Mouse (Mus musculus) neural tube, embryonic 11.5 days (tissue): ENCODE measurements at regions not wholly inside any gene's neighbourhood (a gene's known extent, or its start where the extent isn't known, plus 50 kb on each side); places are given as distances from the start of the nearest gene placed in this dataset.

ENCODE experiments used
- ATAC-seq: fragments of 200-750 bp; cut with Nextera tagmentation; 2 replicates; pipeline ENCODE4 v1.8.0; 2017; ENCODE audit warnings: moderate number of reproducible peaks, mild to moderate bottlenecking, moderate TSS enrichment, moderate library complexity; ENCODE audit not compliant: insufficient read depth, low FRiP score, low TSS enrichment
- DNase-seq: peaks from one replicate; pipeline ENCODE4 v3.0.0-alpha.2; 2015; ENCODE audit warnings: low spot score
- H3K27ac ChIP-seq: fragments of 300-500 bp; sonication (generic); 2 replicates; pipeline ENCODE4 v1.5.1; 2014; ENCODE audit warnings: low read depth, mild to moderate bottlenecking, low read length
- H3K27me3 ChIP-seq: fragments of 300-500 bp; sonication (generic); 2 replicates; pipeline ENCODE4 v1.6.1; 2014; ENCODE audit warnings: mild to moderate bottlenecking, low read length, mixed read lengths; ENCODE audit not compliant: control insufficient read depth, insufficient read depth
- H3K36me3 ChIP-seq: fragments of 300-500 bp; sonication (generic); 2 replicates; pipeline ENCODE4 v1.6.1; 2014; ENCODE audit warnings: mild to moderate bottlenecking, low read length, moderate library complexity, mixed read lengths; ENCODE audit not compliant: control insufficient read depth, insufficient read depth
- H3K4me1 ChIP-seq: fragments of 300-500 bp; sonication (generic); 2 replicates; pipeline ENCODE4 v1.6.1; 2014; ENCODE audit warnings: low read length, mixed read lengths; ENCODE audit not compliant: control insufficient read depth, insufficient read depth
- H3K4me2 ChIP-seq: fragments of 300-500 bp; sonication (generic); 2 replicates; pipeline ENCODE4 v1.6.1; 2014; ENCODE audit warnings: low read depth, mild to moderate bottlenecking, moderate library complexity
- H3K4me3 ChIP-seq: fragments of 300-500 bp; sonication (generic); 2 replicates; pipeline ENCODE4 v1.5.1; 2014; ENCODE audit warnings: low read depth, low read length
- H3K9ac ChIP-seq: fragments of 300-500 bp; sonication (generic); 2 replicates; pipeline ENCODE4 v1.6.1; 2014; ENCODE audit warnings: mild to moderate bottlenecking, low read length
- H3K9me3 ChIP-seq: fragments of 300-500 bp; sonication (generic); 2 replicates; pipeline ENCODE4 v1.6.1; 2016; ENCODE audit warnings: low read length; ENCODE audit not compliant: control insufficient read depth
- WGBS: fragments of 180-500 bp; shearing (Covaris S2); extraction: QIAGEN DNeasy Blood & Tissue Kit; methylation state at CpG from one replicate; pipeline ENCODE4 v1.1.7; 2014; 5-methylcytosine and 5-hydroxymethylcytosine counted together

DNA sequence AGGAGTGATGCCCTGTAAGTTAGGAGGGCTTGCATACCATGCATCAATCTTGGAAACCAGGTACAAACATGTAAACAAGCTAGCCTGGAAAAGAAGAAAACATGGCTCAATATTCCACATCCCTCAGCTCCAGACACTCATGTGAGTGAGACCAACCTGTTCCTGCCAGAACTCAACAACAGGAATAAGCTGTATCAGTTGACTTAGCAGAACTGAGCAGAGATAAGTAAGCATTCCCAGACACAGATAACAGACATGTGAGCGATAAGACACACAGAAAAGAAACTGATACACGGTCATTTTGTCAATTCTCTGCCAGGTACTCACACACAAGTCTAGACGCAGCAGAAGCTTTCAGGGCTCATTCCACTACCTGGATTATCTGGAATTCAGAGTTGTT is 198.7 kb downstream of the Ibtk start:
- DNase-seq (no peak), ATAC-seq (no peak)
- Histone ChIP-seq H3K4me2 (no peak overlapping the region), H3K9me3 (no peaks in the 10 kb centered on the region), H3K27ac (no peak overlapping the region), H3K27me3 (no peaks in the 10 kb centered on the region), H3K36me3 (no peaks in the 10 kb centered on the region), H3K9ac (no peak overlapping the region), H3K4me3 (no peak overlapping the region), H3K4me1 (no peaks in the 10 kb centered on the region)
- WGBS = 89% methylated on average over 3 of the region's 3 CpGs

DNA sequence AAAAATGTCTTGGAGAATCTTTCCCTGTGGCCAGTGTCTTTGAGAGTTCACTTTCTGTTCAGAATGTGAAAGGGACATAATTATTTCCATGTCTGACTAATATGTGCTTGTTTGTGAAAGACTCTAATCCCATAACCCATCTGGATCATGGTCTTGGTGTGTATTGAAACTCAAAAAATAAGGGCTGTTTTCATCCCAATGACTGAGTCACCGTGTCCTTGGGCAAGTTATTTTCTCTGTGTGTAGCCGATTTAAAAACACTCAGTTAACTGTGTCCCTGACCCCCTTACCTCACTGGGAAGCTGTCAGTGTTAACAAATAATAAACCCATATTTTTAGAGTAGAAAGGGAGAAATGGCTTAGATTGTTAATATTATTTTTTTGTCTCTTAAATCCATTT is 202.9 kb downstream of the Ibtk start:
- 92% methylated on average over 2 of the region's 2 CpGs for WGBS
- no peak for ATAC-seq
- H3K36me3 ChIP-seq = no peaks in the 10 kb centered on the region
- no peak overlapping the region for H3K9ac ChIP-seq
- no peaks in the 10 kb centered on the region for H3K9me3 ChIP-seq
- no peak overlapping the region for H3K27ac ChIP-seq
- H3K4me2 ChIP-seq = no peak overlapping the region
- no peak overlapping the region for H3K4me3 ChIP-seq
- H3K27me3 ChIP-seq = no peaks in the 10 kb centered on the region
- DNase-seq = no peak
- no peaks in the 10 kb centered on the region for H3K4me1 ChIP-seq

DNA sequence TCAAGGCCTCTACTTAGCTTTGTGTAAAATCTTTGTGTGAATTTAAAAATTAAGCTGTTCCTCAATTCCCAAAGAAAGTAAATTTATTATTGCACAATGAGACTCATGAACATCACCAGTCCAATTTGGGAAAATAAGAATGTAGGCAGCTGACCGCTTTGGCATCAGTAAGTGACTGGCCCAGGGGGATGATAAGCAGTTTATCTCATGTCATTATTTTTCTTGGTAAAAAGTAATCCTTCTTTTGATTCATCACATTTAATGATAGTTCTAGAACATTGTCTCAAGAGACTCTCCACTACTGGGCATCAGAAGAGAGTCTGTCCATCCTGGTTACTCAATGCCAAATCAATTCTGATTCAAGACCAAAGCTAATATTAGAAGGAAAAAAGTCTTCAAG is 203.6 kb downstream of the Ibtk start:
- H3K36me3 ChIP-seq = no peaks in the 10 kb centered on the region
- H3K27me3 ChIP-seq = no peaks in the 10 kb centered on the region
- H3K4me3 ChIP-seq = no peak overlapping the region
- no peak for ATAC-seq
- no peak for DNase-seq
- no peak overlapping the region for H3K4me2 ChIP-seq
- no peak overlapping the region for H3K27ac ChIP-seq
- no peaks in the 10 kb centered on the region for H3K4me1 ChIP-seq
- WGBS = 91% methylated on average over 1 of the region's 1 CpGs
- H3K9me3 ChIP-seq = no peaks in the 10 kb centered on the region
- no peak overlapping the region for H3K9ac ChIP-seq

DNA sequence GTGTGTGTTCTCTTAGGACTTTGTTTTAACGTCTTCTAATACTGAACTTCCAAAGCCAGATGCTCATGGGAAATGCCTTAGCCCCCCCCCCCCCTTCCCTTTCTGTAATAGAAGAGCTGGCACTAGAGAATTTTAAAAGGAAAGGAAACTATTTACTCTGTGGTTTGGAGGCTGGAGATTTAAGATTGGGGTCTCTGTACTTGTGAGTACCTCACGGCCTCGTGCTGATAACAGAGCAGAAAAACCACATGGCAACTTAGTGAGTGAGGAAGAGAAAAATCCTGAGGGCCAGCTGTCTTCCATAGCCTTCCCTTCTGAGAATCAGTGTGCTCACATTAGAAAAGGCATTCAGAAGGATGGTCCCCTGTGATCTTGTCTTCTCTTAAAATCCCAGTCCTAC is 210.6 kb downstream of the Ibtk start:
- 72% methylated on average over 3 of the region's 3 CpGs for WGBS
- H3K4me2 ChIP-seq = no peak overlapping the region
- H3K9me3 ChIP-seq = no peaks in the 10 kb centered on the region
- ATAC-seq (no peak), DNase-seq (no peak)
- no peaks in the 10 kb centered on the region for H3K27me3 ChIP-seq
- no peak overlapping the region for H3K9ac ChIP-seq
- no peak overlapping the region for H3K27ac ChIP-seq
- H3K36me3 ChIP-seq = no peaks in the 10 kb centered on the region
- H3K4me1 ChIP-seq = no peaks in the 10 kb centered on the region
- H3K4me3 ChIP-seq = no peak overlapping the region

DNA sequence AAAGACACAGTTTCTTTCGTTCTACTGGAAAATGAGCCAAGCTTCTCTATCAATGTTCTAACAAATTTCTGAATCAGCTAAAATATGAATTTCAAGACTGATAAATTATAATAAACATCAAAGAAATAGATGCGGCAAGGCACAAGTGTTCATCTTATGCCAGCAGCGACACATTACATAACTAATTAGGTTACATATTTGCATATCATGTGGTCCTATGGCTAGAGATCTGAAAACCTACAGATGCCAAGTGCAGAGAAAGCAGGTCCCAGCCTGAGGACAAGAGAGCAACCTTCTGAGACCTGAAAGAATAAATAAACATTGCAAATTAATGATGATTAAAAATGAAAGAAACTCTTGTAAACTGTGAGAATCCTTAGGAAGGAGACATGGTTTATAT is 201.3 kb upstream of the Tent5a start:
- 93% methylated on average over 3 of the region's 3 CpGs for WGBS
- Histone ChIP-seq H3K9ac (no peak overlapping the region), H3K4me3 (no peak overlapping the region), H3K27me3 (no peaks in the 10 kb centered on the region), H3K27ac (no peak overlapping the region), H3K4me1 (no peaks in the 10 kb centered on the region), H3K36me3 (no peaks in the 10 kb centered on the region), H3K9me3 (no peaks in the 10 kb centered on the region), H3K4me2 (no peak overlapping the region)
- no peak for ATAC-seq
- no peak for DNase-seq

DNA sequence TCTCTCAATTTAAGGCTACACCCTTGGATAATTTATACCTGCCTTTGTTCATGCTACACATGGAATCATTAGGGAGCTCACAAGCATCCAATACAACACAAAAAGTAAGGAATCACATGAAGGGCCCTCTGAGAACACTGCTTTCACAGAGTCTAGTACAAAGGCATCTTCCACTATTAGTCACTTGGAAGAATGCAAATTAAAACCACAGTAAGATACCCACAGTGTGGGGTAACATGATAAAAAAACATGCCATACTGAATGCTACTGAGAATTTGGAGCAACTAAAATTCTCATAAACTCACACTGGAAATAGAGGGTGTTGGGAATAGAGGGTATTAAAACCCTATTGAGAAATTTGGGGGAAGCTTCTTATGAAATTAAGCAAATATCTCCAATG is 197.6 kb upstream of the Tent5a start:
- no peaks in the 10 kb centered on the region for H3K27me3 ChIP-seq
- ATAC-seq = no peak
- H3K4me1 ChIP-seq = no peaks in the 10 kb centered on the region
- DNase-seq = no peak
- H3K9me3 ChIP-seq = no peaks in the 10 kb centered on the region
- no peak overlapping the region for H3K4me2 ChIP-seq
- no peaks in the 10 kb centered on the region for H3K36me3 ChIP-seq
- no peak overlapping the region for H3K4me3 ChIP-seq
- H3K9ac ChIP-seq = no peak overlapping the region
- no peak overlapping the region for H3K27ac ChIP-seq

DNA sequence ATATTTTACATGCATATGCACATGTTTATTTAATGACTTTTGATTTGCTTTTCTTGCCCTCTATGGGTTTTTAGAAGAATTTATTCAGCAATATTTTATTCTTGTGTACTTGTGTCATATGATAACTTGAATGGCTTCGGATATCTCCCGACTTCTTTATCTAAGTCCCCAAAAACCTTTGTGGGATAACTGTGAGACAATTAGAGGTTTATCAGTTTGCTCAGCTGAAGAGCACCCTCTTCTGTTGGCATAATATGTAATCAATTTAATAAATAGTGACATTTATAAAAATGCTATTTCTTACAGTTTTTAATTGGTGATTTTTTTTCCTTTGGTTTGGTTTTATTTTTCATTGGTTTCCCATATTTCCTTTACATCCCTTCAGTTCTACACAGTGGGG is 194.2 kb upstream of the Tent5a start:
- H3K4me1 ChIP-seq = no peaks in the 10 kb centered on the region

DNA sequence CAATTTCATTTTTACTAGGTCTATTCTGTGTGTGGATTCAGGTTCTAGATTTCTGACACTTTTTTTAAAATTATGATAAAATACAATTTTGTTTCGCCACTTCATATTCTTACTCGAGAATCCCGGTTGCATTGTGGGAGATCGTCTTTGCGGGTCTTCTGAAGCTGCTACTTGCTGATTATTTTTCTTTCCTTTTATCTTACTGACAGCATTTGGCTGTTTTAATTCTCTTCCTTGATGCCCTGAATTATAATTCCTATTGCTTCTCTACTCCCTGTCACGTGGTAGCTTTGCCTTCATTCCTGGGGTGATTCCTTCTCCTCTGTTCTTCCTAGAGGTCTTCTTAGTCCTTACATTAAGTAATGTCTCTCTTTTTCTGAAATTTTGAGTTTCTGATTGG is 193.8 kb upstream of the Tent5a start:
- no peaks in the 10 kb centered on the region for H3K36me3 ChIP-seq

More for the DNA sequence above, 194.2 kb upstream of the Tent5a start:
- H3K9ac ChIP-seq = no peak overlapping the region
- WGBS = 92% methylated on average over 2 of the region's 2 CpGs
- no peak overlapping the region for H3K4me2 ChIP-seq
- ATAC-seq (no peak), DNase-seq (no peak)
- H3K36me3 ChIP-seq = no peaks in the 10 kb centered on the region
- no peaks in the 10 kb centered on the region for H3K27me3 ChIP-seq
- no peak overlapping the region for H3K27ac ChIP-seq
- H3K9me3 ChIP-seq = no peaks in the 10 kb centered on the region
- no peak overlapping the region for H3K4me3 ChIP-seq

DNA sequence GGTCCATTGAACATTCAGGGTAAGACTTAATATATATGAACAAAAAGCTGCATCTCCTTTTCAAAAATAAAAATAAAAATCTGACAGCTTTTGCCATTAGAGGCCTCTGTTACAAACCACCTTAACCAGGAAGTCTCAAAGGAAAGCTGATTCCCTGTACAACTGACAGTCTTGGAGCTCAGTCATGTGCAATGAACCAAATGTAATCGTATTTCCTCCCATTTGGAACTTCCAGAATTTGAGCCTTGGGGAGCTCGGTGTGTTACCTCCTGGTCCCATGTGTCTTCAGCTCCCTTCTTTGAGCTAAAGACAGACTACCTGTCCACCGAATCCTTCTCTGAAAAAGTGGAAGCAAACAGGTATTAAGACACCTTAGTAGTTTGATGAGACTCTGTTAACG is 171.9 kb upstream of the Tent5a start:
- no peak overlapping the region for H3K4me2 ChIP-seq
- no peaks in the 10 kb centered on the region for H3K9me3 ChIP-seq
- no peaks in the 10 kb centered on the region for H3K27me3 ChIP-seq
- H3K27ac ChIP-seq = no peak overlapping the region
- H3K4me3 ChIP-seq = no peak overlapping the region
- H3K36me3 ChIP-seq = no peaks in the 10 kb centered on the region
- H3K4me1 ChIP-seq = 0 out of 2 replicates have a peak, but pooled peaks cover 2% of the 10 kb centered on the region
- H3K9ac ChIP-seq = no peak overlapping the region
- DNase-seq = no peak
- 82% methylated on average over 4 of the region's 4 CpGs for WGBS
- no peak for ATAC-seq

More for the DNA sequence above, 193.8 kb upstream of the Tent5a start:
- Histone ChIP-seq H3K4me3 (no peak overlapping the region), H3K4me2 (no peak overlapping the region), H3K27me3 (no peaks in the 10 kb centered on the region), H3K9ac (no peak overlapping the region), H3K27ac (no peak overlapping the region), H3K4me1 (no peaks in the 10 kb centered on the region), H3K9me3 (no peaks in the 10 kb centered on the region)
- WGBS = 87% methylated on average over 6 of the region's 6 CpGs
- DNase-seq (no peak), ATAC-seq (no peak)
